Mouse (Mus musculus): ENCODE results near the gene Cln6. TPM values are rescaled to one million over a fixed set of nuclear protein-coding genes. Genes with fewer than 3 reads are reported as not detected.
A peak's percentile ranks its signal among the peaks of the same experiment; 100 is the strongest.
"Not testable (repeated sequence)": the region's sequence is repeated elsewhere in the genome, so short reads cannot be mapped to it uniquely, and the experiment has no call there.

Cln6 gene
- polyA plus RNA-seq, 1 experiment from 2014 or later, result 7.0 TPM

DNA sequence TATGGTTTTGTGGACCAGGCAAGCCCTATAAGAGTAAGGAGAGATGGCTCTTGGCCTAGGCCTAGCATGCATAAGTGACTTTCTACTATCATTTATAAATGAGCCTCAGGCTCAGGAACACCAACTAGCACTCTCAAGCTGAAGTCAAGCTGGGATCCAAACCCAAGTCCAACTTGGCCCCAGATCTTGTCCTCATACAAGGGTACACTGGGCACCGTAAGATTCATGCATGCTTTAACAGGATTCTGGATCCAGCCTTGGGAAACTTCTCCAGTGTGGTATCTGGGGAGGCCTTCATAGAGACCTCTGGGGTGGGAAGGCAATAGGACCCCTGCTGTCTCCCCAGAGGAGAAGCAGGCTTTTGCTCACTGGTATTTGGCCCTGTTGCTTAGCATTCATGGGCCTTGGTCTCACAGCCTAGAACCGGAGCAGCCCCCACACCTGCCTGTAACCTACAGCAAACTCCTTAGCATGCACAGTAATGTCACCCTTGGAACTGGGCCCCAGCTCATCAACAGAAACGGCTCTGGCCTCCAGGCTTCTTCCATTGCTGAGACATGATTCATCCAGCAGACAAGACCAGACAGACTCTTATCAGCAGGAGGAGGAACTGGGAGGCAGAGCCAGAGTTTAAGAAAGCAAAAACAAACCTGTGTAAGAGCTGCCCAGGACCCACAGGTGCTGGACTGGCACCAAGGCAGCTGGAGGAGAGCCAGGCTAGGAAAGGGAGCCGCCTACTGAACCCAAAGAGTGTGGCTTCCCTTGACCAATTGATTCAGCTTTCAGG, 20.6 kb upstream of the Cln6 start:
- ATAC-seq (ENCODE audit: low FRiP score, low read depth), result no peak
- no peak overlapping the region for H3K4me3 ChIP-seq
- no peaks in the 10 kb centered on the region for H3K9me3 ChIP-seq
- H3K4me2 ChIP-seq, result no peak overlapping the region
- H3K4me1 ChIP-seq (replicated peaks), result 0 out of 2 replicates have a peak, but pooled peaks cover 4% of the 10 kb centered on the region
- H3K27me3 ChIP-seq, result no peaks in the 10 kb centered on the region
- WGBS, result 71% methylated on average over 4 of the region's 4 CpGs
- no peak overlapping the region for H3K27ac ChIP-seq (replicated peaks)
- H3K36me3 ChIP-seq, result no peaks in the 10 kb centered on the region
- no peak overlapping the region for H3K9ac ChIP-seq

DNA sequence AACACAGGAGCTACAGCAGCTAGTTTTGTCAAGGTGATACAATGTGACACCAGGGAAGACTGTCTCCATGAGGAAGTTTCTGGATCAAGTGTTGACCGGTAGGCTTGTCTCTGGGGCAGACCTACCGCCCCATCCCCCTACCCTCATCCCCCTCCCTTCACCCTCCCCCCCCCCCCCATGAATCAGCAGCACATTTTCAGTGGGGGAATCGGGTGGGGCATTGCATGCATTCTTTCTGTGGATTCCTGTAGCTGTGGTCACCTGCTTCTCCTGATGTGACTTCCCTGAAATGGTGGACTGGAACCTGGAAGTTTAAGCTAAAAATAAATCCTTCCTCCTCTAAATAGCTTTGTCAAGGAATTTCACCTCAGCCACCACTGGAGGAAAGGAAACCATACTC, 19.1 kb upstream of the Cln6 start:
- 76% methylated on average over 3 of the region's 3 CpGs for WGBS
- H3K9me3 ChIP-seq, result no peaks in the 10 kb centered on the region
- H3K4me1 ChIP-seq (replicated peaks), result 0 out of 2 replicates have a peak, but pooled peaks cover 4% of the 10 kb centered on the region
- H3K27ac ChIP-seq (replicated peaks), result no peak overlapping the region
- no peak overlapping the region for H3K4me2 ChIP-seq
- no peak for ATAC-seq (ENCODE audit: low FRiP score, low read depth)
- no peak overlapping the region for H3K9ac ChIP-seq
- H3K27me3 ChIP-seq, result no peaks in the 10 kb centered on the region
- H3K4me3 ChIP-seq, result no peak overlapping the region
- no peaks in the 10 kb centered on the region for H3K36me3 ChIP-seq

DNA sequence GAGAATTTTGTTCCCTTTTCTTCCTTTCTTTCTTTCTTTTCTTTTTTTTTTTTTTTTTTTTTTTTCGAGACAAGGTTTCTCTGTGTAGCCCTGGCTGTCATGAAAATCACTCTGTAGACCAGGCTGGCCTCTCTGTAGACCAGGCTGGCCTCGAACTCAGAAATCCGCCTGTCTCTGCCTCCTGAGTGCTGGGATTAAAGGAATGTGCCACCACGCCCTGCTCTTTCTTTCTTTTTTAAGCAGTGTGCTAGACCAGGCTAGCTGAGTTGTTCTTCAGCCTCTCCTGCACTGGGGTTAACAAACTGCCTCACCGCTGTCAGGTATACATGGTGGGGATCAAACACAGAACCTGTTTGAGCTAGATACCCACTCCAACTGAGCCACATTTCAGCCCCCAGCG, 18.7 kb upstream of the Cln6 start:
- H3K9me3 ChIP-seq; H3K9ac ChIP-seq; H3K36me3 ChIP-seq; H3K27ac ChIP-seq (replicated peaks); H3K4me2 ChIP-seq; ATAC-seq (ENCODE audit: low FRiP score, low read depth); H3K4me3 ChIP-seq; H3K27me3 ChIP-seq; H3K4me1 ChIP-seq (replicated peaks): not testable (repeated sequence)
- 95% methylated on average over 5 of the region's 6 CpGs for WGBS

DNA sequence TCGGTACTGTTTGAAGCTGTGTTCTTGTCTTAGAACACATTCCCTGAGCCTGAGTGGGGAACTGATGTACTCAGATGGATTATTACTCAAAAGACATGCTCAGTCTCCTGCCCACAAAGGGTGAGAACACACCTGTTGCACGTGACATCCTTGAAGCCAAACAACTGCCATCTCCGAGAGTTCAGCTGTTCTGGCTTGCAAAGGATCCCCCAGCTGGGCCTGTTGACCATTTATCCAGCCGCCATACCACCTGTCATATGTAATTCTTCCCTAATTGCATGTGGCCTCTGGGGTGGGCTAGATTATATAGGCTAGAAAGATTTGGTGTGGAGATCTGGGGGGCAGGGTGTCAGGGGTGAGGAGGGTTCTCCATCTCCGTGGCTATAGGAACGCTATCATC, 17.8 kb upstream of the Cln6 start:
- Histone ChIP-seq H3K27me3 (no peaks in the 10 kb centered on the region), H3K4me1 (replicated peaks) (peaks cover 12% of the 10 kb centered on the region), H3K9me3 (no peaks in the 10 kb centered on the region), H3K9ac (no peak overlapping the region), H3K36me3 (no peaks in the 10 kb centered on the region), H3K27ac (replicated peaks) (no peak overlapping the region), H3K4me2 (no peak overlapping the region), H3K4me3 (no peak overlapping the region)
- WGBS, result 86% methylated on average over 6 of the region's 6 CpGs
- no peak for ATAC-seq (ENCODE audit: low FRiP score, low read depth)

GRCm38 (mm10) chr9:62821811-62822210, 16.8 kb upstream of the Cln6 start:
- 97% methylated on average over 7 of the region's 7 CpGs for WGBS
- H3K9ac ChIP-seq, result no peak overlapping the region
- no peak overlapping the region for H3K27ac ChIP-seq (replicated peaks)
- H3K36me3 ChIP-seq, result no peaks in the 10 kb centered on the region
- H3K4me2 ChIP-seq, result no peak overlapping the region
- no peak overlapping the region for H3K4me3 ChIP-seq
- ATAC-seq (ENCODE audit: low FRiP score, low read depth), result no peak
- H3K9me3 ChIP-seq, result no peaks in the 10 kb centered on the region
- H3K27me3 ChIP-seq, result no peaks in the 10 kb centered on the region
- H3K4me1 ChIP-seq (replicated peaks), result peaks cover 21% of the 10 kb centered on the region

- Histone ChIP-seq H3K9ac (no peak overlapping the region), H3K36me3 (no peaks in the 10 kb centered on the region), H3K4me2 (peak overlapping the region; percentile 6; the same call in 1 of the 2 replicates), H3K4me3 (no peak overlapping the region), H3K9me3 (no peaks in the 10 kb centered on the region), H3K27me3 (no peaks in the 10 kb centered on the region), H3K27ac (replicated peaks) (peak overlapping the region; percentile 57), H3K4me1 (replicated peaks) (peaks cover 23% of the 10 kb centered on the region)
- ATAC-seq (ENCODE audit: low FRiP score, low read depth), result no peak
- 8% methylated on average over 9 of the region's 9 CpGs for WGBS
These were observed 12.7 kb upstream of the Cln6 start for GRCm38 (mm10) chr9:62825791-62826393.

DNA sequence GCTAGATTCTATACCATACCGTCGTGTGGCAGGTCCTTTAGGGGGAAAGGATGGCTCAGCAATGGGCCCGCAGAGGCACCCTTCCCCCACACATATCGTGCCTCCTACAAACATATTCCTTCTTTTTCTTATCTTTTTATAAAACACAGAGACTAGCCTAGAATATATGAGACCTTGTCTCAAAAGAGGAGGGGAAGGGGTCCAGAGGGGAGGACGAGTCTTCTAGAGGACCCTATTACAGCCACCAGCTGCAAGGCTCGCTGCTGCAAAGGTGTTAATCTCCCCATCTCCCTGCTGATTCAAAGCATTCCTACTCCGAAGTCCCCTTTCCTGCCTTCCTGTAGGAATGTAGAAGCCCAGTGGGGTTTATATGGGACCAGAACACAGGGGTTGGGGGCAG, 12.1 kb upstream of the Cln6 start:
- Histone ChIP-seq H3K4me2 (no peak overlapping the region), H3K27ac (replicated peaks) (peak overlapping the region; percentile 57; the same call in 1 of the 2 replicates), H3K36me3 (no peaks in the 10 kb centered on the region), H3K27me3 (no peaks in the 10 kb centered on the region), H3K4me1 (replicated peaks) (peaks cover 23% of the 10 kb centered on the region), H3K9ac (no peak overlapping the region), H3K4me3 (no peak overlapping the region), H3K9me3 (no peaks in the 10 kb centered on the region)
- 12% methylated on average over 7 of the region's 7 CpGs for WGBS
- no peak for ATAC-seq (ENCODE audit: low FRiP score, low read depth)

- H3K4me3 ChIP-seq, result peak overlapping the region; percentile 44
- 8% methylated on average over 24 of the region's 24 CpGs for WGBS
- H3K4me2 ChIP-seq, result peak overlapping the region; percentile 55
- H3K9ac ChIP-seq, result no peak overlapping the region
- no peaks in the 10 kb centered on the region for H3K36me3 ChIP-seq
- H3K9me3 ChIP-seq, result no peaks in the 10 kb centered on the region
- no peak for ATAC-seq (ENCODE audit: low FRiP score, low read depth)
- no peaks in the 10 kb centered on the region for H3K27me3 ChIP-seq
- peak overlapping the region; percentile 58 for H3K27ac ChIP-seq (replicated peaks)
- peaks cover 23% of the 10 kb centered on the region for H3K4me1 ChIP-seq (replicated peaks)
These were observed 10.5 kb upstream of the Cln6 start for GRCm38 (mm10) chr9:62827939-62828652.

DNA sequence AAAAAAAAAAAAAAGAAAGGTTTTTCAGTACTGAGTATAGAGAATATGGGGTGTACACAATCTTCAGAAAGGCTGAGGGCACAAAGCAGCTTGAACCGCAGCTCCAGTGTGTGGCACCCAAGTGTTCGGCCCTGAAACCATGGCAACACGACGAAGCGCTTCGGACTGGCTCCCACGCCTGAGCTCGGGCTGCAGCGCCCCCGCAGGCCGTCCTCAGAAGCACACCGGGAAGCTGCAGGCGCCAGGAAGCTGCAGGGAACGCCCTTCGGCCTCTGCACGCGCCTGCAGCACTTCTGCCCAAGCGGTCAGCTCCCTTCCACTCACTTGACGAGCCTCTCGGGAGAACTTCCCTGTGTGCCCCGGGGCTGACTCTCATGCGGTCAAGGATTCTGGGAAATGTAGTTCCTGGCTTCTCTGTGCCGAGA, 9.9 kb upstream of the Cln6 start:
- peak; percentile 94 for ATAC-seq (ENCODE audit: low FRiP score, low read depth)
- no peaks in the 10 kb centered on the region for H3K36me3 ChIP-seq
- 0% methylated on average over 23 of the region's 23 CpGs for WGBS
- 0 out of 2 replicates have a peak overlapping the region, but pooled peaks have one; percentile 14 for H3K9ac ChIP-seq
- no peaks in the 10 kb centered on the region for H3K9me3 ChIP-seq
- no peaks in the 10 kb centered on the region for H3K27me3 ChIP-seq
- H3K4me3 ChIP-seq, result peak overlapping the region; percentile 44
- peak overlapping the region; percentile 55 for H3K4me2 ChIP-seq
- peaks cover 23% of the 10 kb centered on the region for H3K4me1 ChIP-seq (replicated peaks)
- H3K27ac ChIP-seq (replicated peaks), result peak overlapping the region; percentile 58

GRCm38 (mm10) chr9:62829877-62830276, 8.7 kb upstream of the Cln6 start:
- H3K9me3 ChIP-seq, result no peaks in the 10 kb centered on the region
- H3K9ac ChIP-seq, result no peak overlapping the region
- 84% methylated on average over 6 of the region's 6 CpGs for WGBS
- no peaks in the 10 kb centered on the region for H3K27me3 ChIP-seq
- no peaks in the 10 kb centered on the region for H3K36me3 ChIP-seq
- no peak overlapping the region for H3K4me3 ChIP-seq
- H3K4me1 ChIP-seq (replicated peaks), result peaks cover 23% of the 10 kb centered on the region
- ATAC-seq (ENCODE audit: low FRiP score, low read depth), result no peak
- H3K27ac ChIP-seq (replicated peaks), result no peak overlapping the region
- no peak overlapping the region for H3K4me2 ChIP-seq

- no peak overlapping the region for H3K4me2 ChIP-seq
- WGBS, result 90% methylated on average over 5 of the region's 5 CpGs
- no peak overlapping the region for H3K27ac ChIP-seq (replicated peaks)
- H3K9me3 ChIP-seq, result no peaks in the 10 kb centered on the region
- H3K9ac ChIP-seq, result no peak overlapping the region
- H3K36me3 ChIP-seq, result no peaks in the 10 kb centered on the region
- H3K4me1 ChIP-seq (replicated peaks), result peaks cover 15% of the 10 kb centered on the region
- no peak for ATAC-seq (ENCODE audit: low FRiP score, low read depth)
- no peaks in the 10 kb centered on the region for H3K27me3 ChIP-seq
- H3K4me3 ChIP-seq, result no peak overlapping the region
These were observed 3.7 kb upstream of the Cln6 start for GRCm38 (mm10) chr9:62834906-62835305.

Measured in hindbrain, embryonic 15.5 days (tissue).